Mouse (Mus musculus): Measurements from ENCODE around the gene Trp53tg5. TPM values are rescaled to one million over a fixed set of nuclear protein-coding genes. Genes with fewer than 3 reads are reported as not detected.

Gene Trp53tg5
- polyA plus RNA-seq, 1 experiment from 2014 or later = not detected

Other genes starting within 250 kb of the Trp53tg5 start
- gene Svs2, start 235.3 kb downstream of the Trp53tg5 start, polyA plus RNA-seq (2014; fragmentation: Nextera tagmentation; extraction: Ambion mirVana) = not detected in 2 replicates
- not detected in 2 replicates for gene Svs3b, start 217.1 kb downstream of the Trp53tg5 start, polyA plus RNA-seq (2014; fragmentation: Nextera tagmentation; extraction: Ambion mirVana)
- not detected in 2 replicates for gene Svs4, start 195.3 kb downstream of the Trp53tg5 start, polyA plus RNA-seq (2014; fragmentation: Nextera tagmentation; extraction: Ambion mirVana)
- gene Svs3a, start 184.5 kb downstream of the Trp53tg5 start, polyA plus RNA-seq (2014; fragmentation: Nextera tagmentation; extraction: Ambion mirVana) = not detected in 2 replicates
- gene Svs6, start 157.0 kb downstream of the Trp53tg5 start, polyA plus RNA-seq (2014; fragmentation: Nextera tagmentation; extraction: Ambion mirVana) = not detected in 2 replicates
- not detected in 2 replicates for gene Svs5, start 141.0 kb downstream of the Trp53tg5 start, polyA plus RNA-seq (2014; fragmentation: Nextera tagmentation; extraction: Ambion mirVana)
- gene Slpi, start 84.6 kb downstream of the Trp53tg5 start, polyA plus RNA-seq (2014; fragmentation: Nextera tagmentation; extraction: Ambion mirVana) = not detected in 2 replicates
- gene Rbpjl, start 70.6 kb downstream of the Trp53tg5 start, polyA plus RNA-seq (2014; fragmentation: Nextera tagmentation; extraction: Ambion mirVana) = not detected in 2 replicates
- gene Matn4, start 68.6 kb downstream of the Trp53tg5 start, polyA plus RNA-seq (2014; fragmentation: Nextera tagmentation; extraction: Ambion mirVana) = not detected in 2 replicates
- 2.4 and 4.9 TPM in 2 replicates for gene Sdc4, start 29.8 kb downstream of the Trp53tg5 start, polyA plus RNA-seq (2014; fragmentation: Nextera tagmentation; extraction: Ambion mirVana)
- 93.1 and 97.2 TPM in 2 replicates for gene Sys1, start 16.8 kb downstream of the Trp53tg5 start, polyA plus RNA-seq (2014; fragmentation: Nextera tagmentation; extraction: Ambion mirVana)
- 3.4 and 5.1 TPM in 2 replicates for gene Gm20458, start 12.8 kb downstream of the Trp53tg5 start, polyA plus RNA-seq (2014; fragmentation: Nextera tagmentation; extraction: Ambion mirVana)
- gene Dbndd2, start 12.4 kb upstream of the Trp53tg5 start, polyA plus RNA-seq (2014; fragmentation: Nextera tagmentation; extraction: Ambion mirVana) = 11.4 and 11.8 TPM in 2 replicates
- 98.9 and 115 TPM in 2 replicates for gene Pigt, start 23.8 kb upstream of the Trp53tg5 start, polyA plus RNA-seq (2014; fragmentation: Nextera tagmentation; extraction: Ambion mirVana)
- 0.61 and 1.2 TPM in 2 replicates for gene Wfdc2, start 88.7 kb upstream of the Trp53tg5 start, polyA plus RNA-seq (2014; fragmentation: Nextera tagmentation; extraction: Ambion mirVana)
- gene Spint3, start 99.7 kb upstream of the Trp53tg5 start, polyA plus RNA-seq (2014; fragmentation: Nextera tagmentation; extraction: Ambion mirVana) = not detected in 2 replicates
- gene Wfdc6a, start 111.7 kb upstream of the Trp53tg5 start, polyA plus RNA-seq (2014; fragmentation: Nextera tagmentation; extraction: Ambion mirVana) = not detected in 2 replicates
- not detected in 2 replicates for gene Eppin, start 119.9 kb upstream of the Trp53tg5 start, polyA plus RNA-seq (2014; fragmentation: Nextera tagmentation; extraction: Ambion mirVana)
- gene Wfdc6b, start 139.8 kb upstream of the Trp53tg5 start, polyA plus RNA-seq (2014; fragmentation: Nextera tagmentation; extraction: Ambion mirVana) = not detected in 2 replicates
- gene Wfdc8, start 139.9 kb upstream of the Trp53tg5 start, polyA plus RNA-seq (2014; fragmentation: Nextera tagmentation; extraction: Ambion mirVana) = not detected in 2 replicates
- gene Wfdc16, start 165.1 kb upstream of the Trp53tg5 start, polyA plus RNA-seq (2014; fragmentation: Nextera tagmentation; extraction: Ambion mirVana) = not detected in 2 replicates
- not detected in 2 replicates for gene Wfdc10, start 182.3 kb upstream of the Trp53tg5 start, polyA plus RNA-seq (2014; fragmentation: Nextera tagmentation; extraction: Ambion mirVana)
- not detected in 2 replicates for gene Wfdc9, start 182.9 kb upstream of the Trp53tg5 start, polyA plus RNA-seq (2014; fragmentation: Nextera tagmentation; extraction: Ambion mirVana)
- gene Wfdc11, start 200.4 kb upstream of the Trp53tg5 start, polyA plus RNA-seq (2014; fragmentation: Nextera tagmentation; extraction: Ambion mirVana) = not detected in 2 replicates
- gene Wfdc13, start 211.4 kb upstream of the Trp53tg5 start, polyA plus RNA-seq (2014; fragmentation: Nextera tagmentation; extraction: Ambion mirVana) = not detected in 2 replicates
- not detected in 2 replicates for gene Spint4, start 224.8 kb upstream of the Trp53tg5 start, polyA plus RNA-seq (2014; fragmentation: Nextera tagmentation; extraction: Ambion mirVana)
- gene Spint5, start 241.6 kb upstream of the Trp53tg5 start, polyA plus RNA-seq (2014; fragmentation: Nextera tagmentation; extraction: Ambion mirVana) = not detected in 2 replicates

Measured in midbrain, embryonic 14.5 days (tissue).